Comparison of ENCODE assay signal across 20 mouse cellular contexts in the genomic region with DNA sequence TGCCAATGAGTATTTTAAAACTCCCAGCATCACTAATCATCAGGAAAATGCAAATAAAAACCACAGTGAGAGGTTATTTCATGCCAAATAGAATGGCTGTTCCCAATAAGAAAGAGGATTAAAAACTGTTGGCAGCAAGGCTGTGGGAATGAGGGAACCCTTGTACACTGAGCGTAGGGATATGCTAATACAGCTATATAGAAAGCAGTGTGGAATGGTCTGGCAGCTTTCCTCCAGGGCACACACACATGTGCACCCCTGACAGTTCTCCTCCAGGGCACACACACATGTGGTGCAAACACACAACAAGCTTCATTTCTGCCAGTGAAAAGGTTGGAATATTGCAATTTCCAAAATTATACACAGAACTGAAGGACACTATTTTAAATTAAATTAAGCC.
"Had no signal": no experiment of that assay in that cellular context is flagged by ENCODE, and none has a peak within 500 bp of the region (broad histone marks: within the 10 kb centered on the region; RNA-seq: fewer than 3 reads in every experiment).

No protein-coding gene starts in this region.

- H3K4me2 ChIP-seq: limb, embryonic 13.5 days; lung, embryonic 14.5 days; neural tube, embryonic 15.5 days had no signal

- ATAC-seq: intestine, postnatal 0 days; liver, postnatal 0 days; lung, postnatal 0 days; midbrain, embryonic 16.5 days had no signal

- H3K4me1 ChIP-seq: neural tube, embryonic 15.5 days had no signal

- DNase-seq: kidney, adult 2 months; kidney, postnatal 25 days; layer of hippocampus, adult 9-11 months; liver; liver, postnatal 0 days; lung, embryonic 14.5 days; right cerebral cortex, adult 18-20 months; right cerebral cortex, postnatal 14 days; right cerebral cortex, postnatal 4 days had no signal

- H3K4me3 ChIP-seq: layer of hippocampus, adult 2 months; limb, embryonic 10.5 days; limb, embryonic 13.5 days; myocyte; neural tube, embryonic 15.5 days had no signal

- H3K36me3 ChIP-seq: limb, embryonic 10.5 days; limb, embryonic 13.5 days; neural tube, embryonic 15.5 days had no signal

- H3K9me3 ChIP-seq: limb, embryonic 10.5 days; limb, embryonic 13.5 days; neural tube, embryonic 15.5 days had no signal

- H3K27me3 ChIP-seq: limb, embryonic 13.5 days; neural tube, embryonic 15.5 days had no signal

- H3K9ac ChIP-seq: limb, embryonic 13.5 days; liver, embryonic 14.5 days; liver, postnatal 0 days; lung, embryonic 14.5 days; neural tube, embryonic 15.5 days had no signal

- H3K27ac ChIP-seq: kidney, postnatal 0 days; layer of hippocampus, adult 2 months; limb, embryonic 10.5 days; limb, embryonic 13.5 days; liver, embryonic 14.5 days; macrophage; neural tube, embryonic 15.5 days had no signal
